Mouse (Mus musculus): Measurements from ENCODE around the gene Epn1.

GRCm38 (mm10) chr7:5085512-5085911 is 5.5 kb downstream of the Epn1 start:
- TF ChIP-seq CTCF (conservative IDR thresholded peaks at IDR 0.05; ENCODE audit: low read length) = no peak
- no peak for TF ChIP-seq NANOG (IDR thresholded peaks at IDR 0.05; ENCODE audit: borderline replicate concordance, low read length)
- TF ChIP-seq POU5F1 (IDR thresholded peaks at IDR 0.05; ENCODE audit: borderline replicate concordance, low read length) = no peak

Data from E14TG2a.4 (cell line).